Mouse (Mus musculus): Measurements from ENCODE around the gene Tlk1.
A peak's percentile ranks its signal among the peaks of the same experiment; 100 is the strongest.

Gene Tlk1

DNA sequence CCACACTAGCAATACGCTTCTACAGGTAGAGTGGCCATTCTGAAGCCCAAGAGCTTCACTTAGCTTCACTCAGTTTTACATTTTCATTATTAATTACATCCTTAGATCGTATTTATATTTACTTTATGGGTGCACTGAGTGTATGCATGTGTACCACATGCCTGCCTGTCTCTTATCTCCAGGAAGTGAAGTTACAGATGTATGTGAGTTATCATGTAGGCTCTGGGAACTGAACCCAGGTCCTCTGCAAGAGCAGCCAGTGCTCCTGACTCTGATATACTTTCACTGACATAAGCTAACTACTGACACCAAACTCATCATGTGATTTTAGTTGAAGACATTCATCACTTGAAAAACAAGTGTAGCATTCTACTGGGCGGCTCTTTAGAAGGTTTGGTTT, 36.2 kb downstream of the Tlk1 start:
- no peak for DNase-seq

DNA sequence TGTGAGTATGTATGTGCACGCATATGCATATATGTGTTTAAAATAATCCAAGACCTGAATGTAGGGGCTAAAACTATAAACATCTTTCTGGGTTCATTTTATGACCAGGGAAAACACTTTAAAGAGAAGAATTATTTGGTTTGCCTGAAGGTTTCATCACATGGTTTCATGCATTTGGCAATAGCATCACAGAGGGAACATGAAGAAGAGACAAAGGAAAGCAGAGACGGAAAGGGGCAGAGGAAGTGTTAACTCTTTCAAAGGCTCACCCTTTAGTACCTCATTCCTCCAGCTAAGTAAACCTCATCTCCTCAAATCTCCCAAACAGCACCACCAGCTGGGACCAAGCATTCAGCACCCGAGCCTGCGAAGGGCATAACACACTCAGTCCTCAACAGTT, 41.1 kb downstream of the Tlk1 start:
- DNase-seq, result no peak

GRCm38 (mm10) chr2:70783504-70783903, 42.0 kb downstream of the Tlk1 start:
- no peak for DNase-seq

- no peak for DNase-seq
These were observed 45.9 kb downstream of the Tlk1 start for GRCm38 (mm10) chr2:70779634-70780033.

- DNase-seq, result no peak
These were observed 48.8 kb downstream of the Tlk1 start for GRCm38 (mm10) chr2:70776744-70777143.

GRCm38 (mm10) chr2:70764734-70765133, 60.8 kb downstream of the Tlk1 start:
- no peak for DNase-seq

DNA sequence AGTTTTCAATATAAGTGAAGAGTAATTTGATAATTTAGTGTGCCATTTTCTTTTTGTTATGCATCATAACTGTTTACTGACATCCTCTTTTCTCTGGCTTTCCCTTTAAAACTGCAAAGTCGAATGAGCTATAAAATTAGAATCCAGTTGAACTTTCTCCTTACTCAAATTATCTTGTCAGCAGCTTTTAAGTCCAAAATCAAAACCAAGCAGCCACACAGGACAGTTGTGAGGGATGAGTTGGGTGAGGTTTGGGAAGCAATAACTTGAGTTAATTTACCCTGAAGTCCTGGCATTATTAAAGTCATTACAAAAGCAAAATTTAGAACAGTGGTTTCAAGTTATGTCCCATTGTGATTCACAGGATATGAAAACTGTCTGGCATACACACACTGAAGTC, 62.8 kb downstream of the Tlk1 start:
- DNase-seq, result no peak

- DNase-seq, result no peak
These were observed 73.4 kb downstream of the Tlk1 start for GRCm38 (mm10) chr2:70752149-70752548.

GRCm38 (mm10) chr2:70751655-70752054, 73.9 kb downstream of the Tlk1 start:
- DNase-seq, result no peak

DNA sequence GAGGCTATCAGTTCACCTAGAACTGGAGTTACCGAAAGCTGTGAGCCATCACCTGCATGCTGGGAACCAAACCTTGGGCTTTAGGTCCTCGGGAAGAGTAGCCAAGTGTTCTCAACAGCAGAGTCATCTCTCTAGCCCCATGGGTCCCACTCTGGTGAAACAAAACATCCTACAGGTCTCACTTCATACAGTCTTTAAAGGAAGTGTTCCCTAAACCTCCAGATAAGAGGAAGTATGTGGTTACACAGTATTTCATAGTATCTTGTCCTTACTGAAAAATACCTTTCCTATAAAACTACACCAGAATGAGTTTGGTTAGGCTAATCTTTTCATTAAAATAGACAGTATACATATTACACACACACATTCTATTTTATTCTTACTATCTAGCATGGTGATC, 82.9 kb downstream of the Tlk1 start:
- no peak for DNase-seq

DNA sequence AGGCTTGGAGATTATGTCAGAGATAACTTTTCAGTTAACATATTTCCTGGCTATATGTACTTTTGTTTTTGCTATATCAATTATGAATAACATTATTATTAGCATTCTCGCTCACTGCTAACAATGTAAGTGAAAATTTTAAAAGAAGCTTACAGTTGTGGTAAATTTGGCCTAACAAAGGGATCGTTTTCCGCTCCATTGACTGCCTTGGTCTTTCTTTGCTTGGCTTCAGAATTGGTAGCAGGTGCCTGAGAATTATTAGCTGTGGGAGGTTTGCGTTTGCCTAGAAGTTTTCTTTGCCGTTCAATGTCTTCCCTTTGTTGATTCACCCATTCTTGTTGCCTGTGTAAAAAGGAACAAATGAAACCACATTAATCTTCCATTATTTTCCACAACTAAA, 83.6 kb downstream of the Tlk1 start:
- DNase-seq, result no peak

GRCm38 (mm10) chr2:70736008-70736407, 89.5 kb downstream of the Tlk1 start:
- no peak for DNase-seq

DNA sequence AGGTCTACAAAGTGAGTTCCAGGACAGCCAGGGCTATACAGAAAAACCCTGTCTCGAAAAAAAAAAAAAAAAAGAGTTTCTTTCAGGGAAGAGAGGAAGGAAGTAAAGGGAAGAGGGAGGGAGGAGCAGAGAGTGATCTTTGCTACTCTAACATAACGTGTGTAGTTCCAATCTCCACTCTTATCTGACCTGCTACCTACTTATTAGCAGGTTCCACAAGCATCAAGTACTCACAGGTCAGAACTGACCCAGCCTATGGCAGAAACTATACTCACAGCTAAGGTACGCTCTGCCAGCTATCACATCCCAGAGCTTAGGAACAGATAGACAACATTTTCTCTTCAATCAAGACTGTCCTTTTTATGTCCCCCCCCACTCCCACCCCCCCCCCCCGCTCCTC, 90.0 kb downstream of the Tlk1 start:
- DNase-seq, result no peak

DNA sequence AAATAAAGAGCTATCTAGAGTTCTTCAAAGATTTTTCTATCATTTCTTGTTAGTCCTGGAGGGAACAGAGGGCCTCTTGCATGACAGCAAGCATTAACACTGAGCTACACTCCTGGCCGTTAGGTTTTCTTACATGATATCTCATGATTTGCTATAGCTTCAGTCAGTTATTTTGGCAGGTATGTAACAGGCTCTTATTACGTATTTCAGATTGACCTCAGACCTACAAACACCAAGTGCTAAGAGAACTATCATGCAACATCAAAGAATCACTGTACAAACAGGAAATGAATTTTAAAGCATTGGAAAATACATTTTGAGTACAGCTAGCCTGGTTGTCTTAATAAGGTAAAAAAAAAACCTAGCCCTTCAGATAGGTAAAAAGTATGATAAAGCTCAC, 98.4 kb downstream of the Tlk1 start:
- no peak for DNase-seq

DNA sequence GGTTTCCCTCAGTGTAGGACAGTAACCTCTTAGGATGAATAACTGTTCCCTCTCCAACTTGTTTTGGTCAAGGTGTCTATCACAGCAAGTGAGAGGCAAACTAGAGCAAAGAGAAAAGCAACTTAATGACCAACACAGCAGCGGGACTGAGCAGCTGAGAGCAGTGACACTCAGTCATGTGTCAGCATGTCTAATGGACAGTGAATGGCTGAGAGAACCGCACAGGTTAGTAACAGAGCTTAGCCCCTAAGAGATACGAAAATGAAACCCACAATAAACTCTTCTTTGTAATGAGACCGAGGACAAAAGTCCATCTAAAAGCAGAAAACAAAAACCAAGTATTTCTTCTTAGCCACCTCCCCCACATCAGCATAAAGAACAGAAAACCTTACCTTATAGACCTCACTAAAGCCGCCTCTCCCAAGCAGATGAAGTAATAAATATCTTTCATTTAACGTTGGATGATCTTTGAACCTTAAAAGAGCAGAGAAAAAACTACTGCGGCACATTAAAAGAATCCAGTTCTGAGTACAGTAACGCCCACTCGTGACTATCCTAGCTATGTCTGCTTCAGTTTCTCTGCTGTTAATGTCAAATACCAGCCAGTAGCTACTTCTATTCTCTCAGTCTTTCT, 101.8 kb downstream of the Tlk1 start:
- DNase-seq, result no peak

DNA sequence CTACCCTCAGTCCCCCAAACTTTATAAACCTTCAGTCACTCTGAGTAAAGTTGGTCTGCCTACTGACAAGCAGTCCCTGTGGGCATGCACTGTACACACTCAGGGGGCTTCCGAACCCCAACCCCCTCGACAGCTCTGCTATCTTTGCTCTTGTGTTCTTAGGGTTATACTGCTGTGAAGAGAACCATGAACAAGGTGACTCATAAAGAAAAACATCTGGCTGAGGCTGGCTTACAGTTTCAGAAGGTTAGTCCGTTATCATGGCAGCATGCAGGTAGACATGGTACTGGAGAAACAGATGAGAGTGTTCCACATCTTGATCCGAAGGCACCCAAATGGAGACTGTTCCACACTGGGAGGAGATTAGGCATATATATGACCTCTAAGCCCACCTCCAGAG, 114.7 kb downstream of the Tlk1 start:
- no peak for DNase-seq

DNA sequence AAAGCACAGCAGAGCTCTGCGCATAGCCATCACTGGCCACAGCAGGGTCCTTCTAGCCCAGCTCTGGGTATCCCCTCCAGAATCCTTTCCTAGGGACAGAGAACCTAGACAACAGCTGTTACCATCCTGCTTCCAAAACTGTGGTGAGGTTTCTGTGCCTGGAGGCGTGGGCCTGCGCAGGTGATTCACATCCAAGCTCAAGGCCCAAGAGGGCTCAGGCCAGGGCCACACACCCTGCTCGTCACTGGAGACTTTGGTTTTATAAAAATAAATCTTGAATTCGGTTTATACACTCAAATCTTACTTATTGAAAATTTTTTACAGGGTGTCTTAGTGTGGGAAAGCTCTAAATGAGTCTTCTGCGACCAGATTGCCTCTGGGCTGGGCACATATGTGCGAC, 115.3 kb downstream of the Tlk1 start:
- no peak for DNase-seq

GRCm38 (mm10) chr2:70708986-70709730, 116.4 kb downstream of the Tlk1 start:
- DNase-seq, result no peak

DNA sequence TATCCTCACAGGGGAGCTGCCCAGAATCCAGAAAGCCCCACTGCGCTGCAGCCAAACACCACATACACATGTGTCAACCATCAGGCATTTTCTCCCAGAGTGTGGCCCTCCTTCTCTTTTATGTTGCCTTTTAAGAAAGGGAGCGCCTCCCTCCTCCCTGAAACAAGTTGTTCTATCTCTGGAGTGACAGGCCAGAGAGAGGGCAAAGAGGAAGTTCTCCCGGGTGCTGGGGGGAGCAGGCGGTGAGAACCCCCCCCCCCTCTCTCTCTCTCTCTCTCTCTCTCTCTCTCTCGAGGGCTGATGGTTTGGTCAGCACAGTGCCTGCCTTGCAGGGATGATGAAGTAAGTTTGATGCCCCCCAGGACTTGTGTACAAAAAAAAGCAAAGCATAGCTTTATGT, 123.1 kb downstream of the Tlk1 start:
- DNase-seq, result no peak

- DNase-seq, result no peak
These were observed 124.0 kb downstream of the Tlk1 start for GRCm38 (mm10) chr2:70701571-70701970.

GRCm38 (mm10) chr2:70700851-70701250, 124.7 kb downstream of the Tlk1 start:
- DNase-seq, result no peak

- peak; percentile 38 to 61 for DNase-seq
These were observed 129.8 kb downstream of the Tlk1 start for GRCm38 (mm10) chr2:70695712-70696111.

DNA sequence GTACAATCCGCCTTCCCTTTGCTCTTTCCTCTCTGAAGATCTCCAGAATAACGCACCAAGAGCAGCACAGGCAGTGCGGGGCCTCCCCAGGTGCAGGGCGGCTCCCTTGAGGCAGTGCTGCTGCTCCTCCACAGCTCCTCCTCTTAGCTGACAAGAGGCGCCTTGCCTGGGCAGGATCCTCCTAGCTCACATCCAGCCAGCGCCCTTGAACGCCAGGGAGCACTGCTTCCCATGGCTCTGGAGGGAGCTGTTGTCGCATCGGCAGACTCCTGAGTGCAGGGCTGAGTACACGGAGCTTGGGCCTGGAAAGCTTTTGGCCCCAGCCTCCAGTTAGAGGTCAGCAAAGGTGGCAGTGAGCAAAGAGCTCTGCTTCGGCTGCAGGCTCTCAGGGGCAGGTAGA, 135.3 kb downstream of the Tlk1 start:
- peak in 1 of 2 experiments; percentile 21 for DNase-seq

DNA sequence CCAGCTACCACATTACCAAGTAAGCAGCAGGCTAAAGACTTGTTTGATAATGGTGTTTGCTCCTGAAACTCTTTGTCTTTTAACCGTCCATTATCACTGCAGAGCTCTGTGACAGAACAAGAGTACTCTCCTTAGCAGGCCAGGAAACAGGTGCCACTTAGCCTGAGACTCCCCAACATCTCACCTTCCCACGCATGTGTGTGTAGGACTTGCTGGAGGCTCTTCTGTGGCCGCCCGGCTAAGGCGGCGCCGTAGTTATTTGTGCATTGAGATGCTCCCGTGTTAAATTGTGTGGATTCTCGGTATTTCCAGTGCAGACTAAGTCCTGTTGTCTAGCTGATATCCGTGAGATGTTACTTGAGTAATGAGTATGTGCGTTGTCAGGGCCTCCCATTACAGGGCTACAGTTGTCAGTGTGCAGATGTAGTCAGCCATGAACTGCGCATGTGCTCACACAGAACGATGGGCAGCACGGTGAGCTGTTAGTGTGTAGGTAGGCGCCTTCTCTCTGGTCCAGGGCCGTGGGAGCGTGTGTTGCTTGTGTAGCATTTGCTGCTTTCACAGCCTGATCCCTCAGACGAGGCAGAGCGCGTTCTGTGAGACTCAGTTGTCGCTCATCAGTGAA, 137.0 kb downstream of the Tlk1 start:
- no peak for DNase-seq
